Mouse (Mus musculus) naive thymus-derived CD4-positive, alpha-beta T cell, adult 2 months (primary cell): ENCODE results near the gene Ripk1.

ENCODE experiments used
- DNase-seq: peaks from one replicate; pipeline ENCODE4 v3.0.0-alpha.2; 2011; ENCODE audit warnings: low read depth

The Ripk1 gene

DNA sequence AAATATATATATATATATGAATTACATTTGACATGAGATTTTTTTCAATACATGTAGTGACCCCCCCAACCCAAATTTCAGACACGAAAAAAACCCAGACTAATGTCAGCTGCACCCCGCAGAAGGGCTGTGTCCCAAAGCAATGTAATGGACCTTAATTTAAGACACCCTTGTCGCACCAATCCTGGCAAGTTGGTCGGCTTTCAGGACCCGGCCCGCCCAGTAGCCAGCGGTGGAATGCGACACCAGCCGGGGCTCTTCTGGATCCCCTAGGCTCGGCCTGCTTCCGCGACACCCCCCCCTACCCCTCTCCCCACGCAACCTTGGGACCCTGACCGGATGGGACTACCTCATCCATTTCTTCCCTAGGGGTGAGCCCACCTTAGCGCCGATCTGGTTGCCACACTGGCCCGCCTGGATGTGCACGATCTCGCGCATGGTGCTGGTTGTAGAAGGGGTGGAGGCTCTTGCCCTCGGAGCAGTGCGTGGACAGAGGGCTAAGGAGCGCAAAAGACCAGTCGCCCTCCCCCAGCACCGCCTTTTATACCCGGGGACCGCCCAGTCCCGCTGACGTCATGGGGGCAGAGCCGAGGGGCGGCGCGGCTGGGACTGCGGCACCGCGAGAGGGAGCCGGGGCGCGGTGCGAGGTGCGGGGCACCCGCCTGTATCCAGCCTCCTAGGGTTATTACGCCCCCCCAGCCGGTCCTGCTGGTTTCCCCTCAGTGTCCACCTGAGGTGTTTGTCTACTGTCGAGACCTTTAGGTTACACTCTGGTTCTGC lies 75.5 kb downstream of the Ripk1 start, which contains the start of gene Tubb2a:
Gene Tubb2a (minus strand): TSS at position 516 of the 780 bp plus-strand sequence.
- peak; percentile 92 for DNase-seq

- DNase-seq = no peak
Measured at GRCm38 (mm10) chr13:34078500-34079280, 76.5 kb downstream of the Ripk1 start.

DNA sequence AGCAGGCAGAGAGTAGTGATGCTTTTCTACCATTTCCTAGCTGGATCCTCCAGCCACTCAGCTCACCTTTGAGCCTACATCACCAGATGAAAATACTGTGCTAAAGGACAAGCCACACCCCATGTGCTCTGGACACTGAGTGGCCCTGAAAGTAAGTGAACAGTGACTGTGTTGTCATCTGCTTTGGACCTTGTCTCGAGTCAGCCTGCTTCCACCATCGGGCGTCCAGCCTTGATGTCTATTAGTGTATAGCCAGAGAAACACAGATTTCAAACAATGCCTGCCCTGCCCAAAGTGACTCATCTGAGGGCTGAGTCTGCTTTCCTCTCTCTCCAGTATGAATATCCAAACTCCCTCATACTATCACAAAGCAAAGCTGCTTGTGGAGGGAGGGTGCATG lies 77.6 kb downstream of the Ripk1 start:
- DNase-seq = no peak

GRCm38 (mm10) chr13:34081926-34082325 lies 79.8 kb downstream of the Ripk1 start:
- DNase-seq = no peak

- no peak for DNase-seq
Measured at GRCm38 (mm10) chr13:34084026-34084750, 82.0 kb downstream of the Ripk1 start.
